Mouse (Mus musculus): ENCODE results near the gene Hexim2.

The Hexim2 gene

GRCm38 (mm10) chr11:103142441-103143182 is 10.4 kb downstream of the Hexim2 start:
- DNase-seq (ENCODE audit: low spot score), result peak; percentile 91

- DNase-seq (ENCODE audit: low spot score), result no peak
Observed at GRCm38 (mm10) chr11:103144309-103145285, 12.4 kb downstream of the Hexim2 start.

GRCm38 (mm10) chr11:103146386-103146785 is 14.2 kb downstream of the Hexim2 start:
- DNase-seq (ENCODE audit: low spot score), result no peak

- no peak for DNase-seq (ENCODE audit: low spot score)
Observed at GRCm38 (mm10) chr11:103147766-103148165, 15.5 kb downstream of the Hexim2 start.

- no peak for DNase-seq (ENCODE audit: low spot score)
Observed at GRCm38 (mm10) chr11:103149771-103150170, 17.5 kb downstream of the Hexim2 start.

GRCm38 (mm10) chr11:103158621-103159478 is 26.6 kb downstream of the Hexim2 start:
- DNase-seq (ENCODE audit: low spot score), result peak; percentile 96

GRCm38 (mm10) chr11:103160738-103161137 is 28.5 kb downstream of the Hexim2 start:
- DNase-seq (ENCODE audit: low spot score), result no peak

- DNase-seq (ENCODE audit: low spot score), result no peak
Observed at GRCm38 (mm10) chr11:103161449-103161848, 29.2 kb downstream of the Hexim2 start.

- peak; percentile 12 for DNase-seq (ENCODE audit: low spot score)
Observed at GRCm38 (mm10) chr11:103162132-103162531, 29.9 kb downstream of the Hexim2 start.

GRCm38 (mm10) chr11:103164391-103164790 is 32.2 kb downstream of the Hexim2 start:
- no peak for DNase-seq (ENCODE audit: low spot score)

GRCm38 (mm10) chr11:103168690-103169390 is 36.6 kb downstream of the Hexim2 start:
- peak; percentile 90 for DNase-seq (ENCODE audit: low spot score)

GRCm38 (mm10) chr11:103169664-103170063 is 37.4 kb downstream of the Hexim2 start:
- DNase-seq (ENCODE audit: low spot score), result no peak

- DNase-seq (ENCODE audit: low spot score), result no peak
Observed at GRCm38 (mm10) chr11:103170111-103170493, 37.9 kb downstream of the Hexim2 start.

GRCm38 (mm10) chr11:103170494-103171285 is 38.5 kb downstream of the Hexim2 start, which contains the start of gene Fmnl1:
TSS of gene Fmnl1 (plus strand) at chr11:103171107.
- no peak for DNase-seq (ENCODE audit: low spot score)

GRCm38 (mm10) chr11:103171286-103171620 is 39.0 kb downstream of the Hexim2 start:
- DNase-seq (ENCODE audit: low spot score), result no peak

GRCm38 (mm10) chr11:103171703-103172391 is 39.6 kb downstream of the Hexim2 start:
- peak; percentile 24 for DNase-seq (ENCODE audit: low spot score)

- no peak for DNase-seq (ENCODE audit: low spot score)
Observed at GRCm38 (mm10) chr11:103172392-103173040, 40.3 kb downstream of the Hexim2 start.

- DNase-seq (ENCODE audit: low spot score), result no peak
Observed at GRCm38 (mm10) chr11:103173041-103173770, 41.0 kb downstream of the Hexim2 start.
